Mouse (Mus musculus) E14TG2a.4 (cell line): ENCODE results near the gene Mical1.

Experiments used
- CTCF ChIP-seq: conservative IDR thresholded peaks from 2 replicates; pipeline ENCODE4 v1.5.1; 2014; ENCODE audit warnings: low read length
- POU5F1 ChIP-seq: IDR thresholded peaks from 2 replicates; pipeline ENCODE4 v1.6.1; 2014; ENCODE audit warnings: low read length, borderline replicate concordance

- TF ChIP-seq CTCF (no peak), POU5F1 (no peak)
Measured at GRCm38 (mm10) chr10:41488877-41489276, 12.8 kb downstream of the Mical1 start.
